In the genomic region with DNA sequence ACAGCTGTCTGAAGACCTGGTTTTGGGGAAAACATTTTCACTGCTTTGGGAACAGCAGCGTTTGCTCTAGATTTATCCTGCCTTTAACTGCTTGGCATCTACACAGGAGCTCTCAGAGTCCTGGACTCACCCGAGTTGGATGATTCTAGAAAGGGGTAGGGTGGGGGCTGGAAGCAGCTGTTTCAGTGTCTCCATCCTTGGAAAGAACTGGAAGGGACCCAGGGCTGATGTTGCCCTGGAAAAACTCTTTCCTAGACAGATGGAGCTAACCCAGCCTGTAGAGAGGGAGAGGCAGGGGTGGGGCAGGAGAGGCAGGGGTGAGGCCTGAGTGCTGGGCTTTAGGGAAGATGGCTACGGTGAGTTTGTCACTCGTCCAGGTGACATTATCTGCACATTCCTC, we compare ENCODE assay signal across 13 mouse cellular contexts. TPM values are rescaled to one million over a fixed set of nuclear protein-coding genes. Genes with fewer than 3 reads are reported as not detected.
DNase-seq lines count a peak whose midpoint lies in the region; ATAC-seq and TF ChIP-seq lines count a peak whose summit lies in the region.
"Had no signal": no experiment of that assay in that cellular context is flagged by ENCODE, and none has a peak within 500 bp of the region (broad histone marks: within the 10 kb centered on the region; RNA-seq: fewer than 3 reads in every experiment).

No protein-coding gene starts in this region.

- no peak overlapping the region for H3K9ac ChIP-seq in embryonic facial prominence, embryonic 13.5 days
- no peak overlapping the region for H3K9ac ChIP-seq in limb, embryonic 14.5 days (ENCODE audit: low read depth, low read length, severe bottlenecking)
- H3K9ac ChIP-seq in heart, embryonic 16.5 days (ENCODE audit: low read length), result peak overlapping the region; percentile 0; the same call in 1 of the 2 replicates
- peak overlapping the region; percentile 50; the same call in 1 of the 2 replicates for H3K9ac ChIP-seq in stomach, embryonic 16.5 days (ENCODE audit: low read length)
- H3K9ac ChIP-seq: neural tube, embryonic 13.5 days had no signal

- 0 out of 2 replicates have a peak overlapping the region, but pooled peaks have one; percentile 28 for H3K27ac ChIP-seq in embryonic facial prominence, embryonic 13.5 days
- H3K27ac ChIP-seq in embryonic facial prominence, embryonic 10.5 days (replicated peaks), result no peak overlapping the region
- 0 out of 2 replicates have a peak overlapping the region, but pooled peaks have one; percentile 15 for H3K27ac ChIP-seq in limb, embryonic 14.5 days (replicated peaks; ENCODE audit: low read depth, low read length)
- H3K27ac ChIP-seq in limb, embryonic 10.5 days, result no peak overlapping the region
- H3K27ac ChIP-seq in heart, embryonic 16.5 days (ENCODE audit: low read length), result peak overlapping the region; percentile 56
- peak overlapping the region; percentile 90 for H3K27ac ChIP-seq in stomach, embryonic 16.5 days (ENCODE audit: low read length)
- H3K27ac ChIP-seq: neural tube, embryonic 13.5 days had no signal

- no peaks in the 10 kb centered on the region for H3K9me3 ChIP-seq in embryonic facial prominence, embryonic 13.5 days
- H3K9me3 ChIP-seq in embryonic facial prominence, embryonic 10.5 days, result no peaks in the 10 kb centered on the region
- no peaks in the 10 kb centered on the region for H3K9me3 ChIP-seq in limb, embryonic 14.5 days (ENCODE audit: control insufficient read depth, low read length)
- no peaks in the 10 kb centered on the region for H3K9me3 ChIP-seq in limb, embryonic 10.5 days (replicated peaks)
- no peaks in the 10 kb centered on the region for H3K9me3 ChIP-seq in heart, embryonic 16.5 days (replicated peaks; ENCODE audit: control insufficient read depth, low read length)
- H3K9me3 ChIP-seq in stomach, embryonic 16.5 days (replicated peaks; ENCODE audit: control insufficient read depth, low read length), result no peaks in the 10 kb centered on the region
- H3K9me3 ChIP-seq: neural tube, embryonic 13.5 days had no signal

- ATAC-seq in embryonic facial prominence, embryonic 13.5 days (ENCODE audit: insufficient number of reproducible peaks, insufficient read depth, low FRiP score, low TSS enrichment, low read depth), result no peak
- ATAC-seq in limb, embryonic 14.5 days (ENCODE audit: low FRiP score, low read depth), result no peak
- no peak for ATAC-seq in heart, embryonic 16.5 days (replicated peaks; ENCODE audit: extremely low read depth, insufficient read depth, low FRiP score)
- peak; percentile 74; the same call in 1 of the 2 replicates for ATAC-seq in stomach, embryonic 16.5 days (ENCODE audit: insufficient read depth, low FRiP score)
- ATAC-seq in megakaryocyte-erythroid progenitor cell, adult 5-6 weeks (replicated peaks; ENCODE audit: low FRiP score, low TSS enrichment, poor library complexity, severe bottlenecking), result no peak
- ATAC-seq: hindbrain, embryonic 16.5 days had no signal

- H3K4me1 ChIP-seq in embryonic facial prominence, embryonic 13.5 days, result peaks cover 19% of the 10 kb centered on the region
- H3K4me1 ChIP-seq in embryonic facial prominence, embryonic 10.5 days, result peaks cover 36% of the 10 kb centered on the region
- peaks cover 12% of the 10 kb centered on the region; the same call in 1 of the 2 replicates for H3K4me1 ChIP-seq in limb, embryonic 14.5 days (ENCODE audit: control insufficient read depth, insufficient read depth, low read length)
- H3K4me1 ChIP-seq in limb, embryonic 10.5 days, result peaks cover 26% of the 10 kb centered on the region
- peaks cover 32% of the 10 kb centered on the region for H3K4me1 ChIP-seq in heart, embryonic 16.5 days (ENCODE audit: control insufficient read depth, insufficient read depth, low read length)
- peaks cover 30% of the 10 kb centered on the region for H3K4me1 ChIP-seq in stomach, embryonic 16.5 days (ENCODE audit: control insufficient read depth, insufficient read depth, low read length)

- H3K4me3 ChIP-seq in embryonic facial prominence, embryonic 13.5 days, result no peak overlapping the region
- no peak overlapping the region for H3K4me3 ChIP-seq in embryonic facial prominence, embryonic 10.5 days
- H3K4me3 ChIP-seq in limb, embryonic 14.5 days (replicated peaks; ENCODE audit: low read length), result no peak overlapping the region
- no peak overlapping the region for H3K4me3 ChIP-seq in limb, embryonic 10.5 days
- no peak overlapping the region for H3K4me3 ChIP-seq in heart, embryonic 16.5 days (ENCODE audit: low read length)
- no peak overlapping the region for H3K4me3 ChIP-seq in stomach, embryonic 16.5 days (replicated peaks; ENCODE audit: low read length)
- H3K4me3 ChIP-seq: erythroblast, embryonic 14.5 days; neural tube, embryonic 13.5 days had no signal

- no peaks in the 10 kb centered on the region for H3K27me3 ChIP-seq in embryonic facial prominence, embryonic 13.5 days
- H3K27me3 ChIP-seq in embryonic facial prominence, embryonic 10.5 days (replicated peaks; ENCODE audit: low read depth, poor library complexity, severe bottlenecking), result no peaks in the 10 kb centered on the region
- H3K27me3 ChIP-seq in limb, embryonic 14.5 days (ENCODE audit: control insufficient read depth, insufficient read depth, low read length), result no peaks in the 10 kb centered on the region
- no peaks in the 10 kb centered on the region for H3K27me3 ChIP-seq in limb, embryonic 10.5 days (ENCODE audit: low read depth, poor library complexity, severe bottlenecking)
- H3K27me3 ChIP-seq in heart, embryonic 16.5 days (ENCODE audit: control insufficient read depth, insufficient read depth, low read length), result no peaks in the 10 kb centered on the region
- H3K27me3 ChIP-seq in stomach, embryonic 16.5 days (ENCODE audit: control insufficient read depth, insufficient read depth, low read length), result no peaks in the 10 kb centered on the region
- H3K27me3 ChIP-seq: neural tube, embryonic 13.5 days had no signal

- 44% methylated on average over 4 of the region's 4 CpGs for WGBS in embryonic facial prominence, embryonic 13.5 days
- 77% methylated on average over 4 of the region's 4 CpGs for WGBS in embryonic facial prominence, embryonic 10.5 days
- 52% methylated on average over 4 of the region's 4 CpGs for WGBS in limb, embryonic 14.5 days
- 77% methylated on average over 4 of the region's 4 CpGs for WGBS in limb, embryonic 10.5 days
- 46% methylated on average over 4 of the region's 4 CpGs for WGBS in heart, embryonic 16.5 days
- 37% methylated on average over 4 of the region's 4 CpGs for WGBS in stomach, embryonic 16.5 days

- no peak overlapping the region for H3K4me2 ChIP-seq in embryonic facial prominence, embryonic 13.5 days
- no peak overlapping the region for H3K4me2 ChIP-seq in limb, embryonic 14.5 days (replicated peaks; ENCODE audit: low read depth, low read length, severe bottlenecking)
- H3K4me2 ChIP-seq in heart, embryonic 16.5 days (ENCODE audit: low read depth, low read length), result no peak overlapping the region
- H3K4me2 ChIP-seq in stomach, embryonic 16.5 days (ENCODE audit: low read depth, low read length), result no peak overlapping the region
- H3K4me2 ChIP-seq: neural tube, embryonic 13.5 days had no signal

- H3K36me3 ChIP-seq in embryonic facial prominence, embryonic 13.5 days, result no peaks in the 10 kb centered on the region
- H3K36me3 ChIP-seq in embryonic facial prominence, embryonic 10.5 days (replicated peaks), result no peaks in the 10 kb centered on the region
- H3K36me3 ChIP-seq in limb, embryonic 14.5 days (ENCODE audit: control insufficient read depth, insufficient read depth, low read length), result no peaks in the 10 kb centered on the region
- no peaks in the 10 kb centered on the region for H3K36me3 ChIP-seq in limb, embryonic 10.5 days
- H3K36me3 ChIP-seq in heart, embryonic 16.5 days (ENCODE audit: control insufficient read depth, insufficient read depth), result no peaks in the 10 kb centered on the region
- no peaks in the 10 kb centered on the region for H3K36me3 ChIP-seq in stomach, embryonic 16.5 days (ENCODE audit: control insufficient read depth, insufficient read depth, low read length)
- H3K36me3 ChIP-seq: neural tube, embryonic 13.5 days had no signal

- no peak for DNase-seq in embryonic facial prominence, embryonic 10.5 days (ENCODE audit: low spot score)
- DNase-seq in limb, embryonic 14.5 days (ENCODE audit: low spot score), result no peak
- no peak for DNase-seq in limb, embryonic 10.5 days (ENCODE audit: low spot score)
- DNase-seq in thymus, postnatal 10 days (ENCODE audit: low spot score in 2 of 2), result no peak
- DNase-seq: layer of hippocampus, adult 9-11 months; right cerebral cortex, postnatal 14 days had no signal

- TF ChIP-seq POLR2A in limb, embryonic 14.5 days (IDR thresholded peaks at IDR 0.05; ENCODE audit: borderline replicate concordance, extremely low read depth, insufficient read depth, insufficient read length), result no peak

RNA-seq across cellular contexts. Expression of a gene that starts 23.8 kb away (rescaled TPM):
- polyA plus RNA-seq in embryonic facial prominence, embryonic 13.5 days (2015; fragmentation: Nextera tagmentation; extraction: Ambion mirVana), result 8.1 and 9.3 TPM in 2 replicates
- polyA plus RNA-seq in embryonic facial prominence, embryonic 10.5 days (2016; fragmentation: Nextera tagmentation; extraction: Ambion mirVana), result 4.4 and 5.2 TPM in 2 replicates
- 6.8 and 7.0 TPM in 2 replicates for polyA plus RNA-seq in limb, embryonic 14.5 days (2012; rRNA removed)
- polyA plus RNA-seq in limb, embryonic 14.5 days (2014; fragmentation: Nextera tagmentation; extraction: Ambion mirVana), result 6.8 and 9.2 TPM in 2 replicates
- polyA plus RNA-seq in limb, embryonic 10.5 days (2016; fragmentation: Nextera tagmentation; extraction: Ambion mirVana), result 0.51 and 1.1 TPM in 2 replicates
- 3.0 and 4.5 TPM in 2 replicates for polyA plus RNA-seq in heart, embryonic 16.5 days (2015; fragmentation: Nextera tagmentation; extraction: Ambion mirVana)
- polyA plus RNA-seq in stomach, embryonic 16.5 days (2015; fragmentation: Nextera tagmentation; extraction: Ambion mirVana), result 23.1 and 23.9 TPM in 2 replicates
- total RNA-seq in megakaryocyte-erythroid progenitor cell, adult 5-6 weeks (2014; fragmentation: Nextera tagmentation), result not detected in 2 replicates
- 0.47 TPM in 1 of 2 replicates, not detected in the other for total RNA-seq in megakaryocyte-erythroid progenitor cell, adult 5-6 weeks (2017)
- polyA plus RNA-seq: erythroblast, embryonic 14.5 days had no signal

Comparison
In these comparisons a context has a peak if more than half of its experiments do, and no peak if none do; other contexts are left out.
1. H3K27ac ChIP-seq: peak in embryonic facial prominence, embryonic 13.5 days (single experiment), limb, embryonic 14.5 days (single experiment), heart, embryonic 16.5 days (single experiment) and stomach, embryonic 16.5 days (single experiment); none in embryonic facial prominence, embryonic 10.5 days (single experiment) and limb, embryonic 10.5 days (single experiment).
2. H3K9ac ChIP-seq: peak in heart, embryonic 16.5 days (single experiment) and stomach, embryonic 16.5 days (single experiment); none in embryonic facial prominence, embryonic 13.5 days (single experiment) and limb, embryonic 14.5 days (single experiment).